Mouse (Mus musculus) midbrain, embryonic 13.5 days (tissue): ENCODE measurements around the gene Pole2. TPM values are rescaled to one million over a fixed set of nuclear protein-coding genes. Genes with fewer than 3 reads are reported as not detected.

Source experiments
- ATAC-seq: fragments of 200-750 bp; cut with Nextera tagmentation; 2 replicates; pipeline ENCODE4 v1.8.0; 2017; ENCODE audit warnings: mild to moderate bottlenecking, moderate TSS enrichment, moderate library complexity
- H3K27ac ChIP-seq: fragments of 300-500 bp; sonication (generic); 2 replicates; pipeline ENCODE4 v1.5.1; 2015; ENCODE audit warnings: inconsistent platforms, mild to moderate bottlenecking, moderate library complexity
- H3K27me3 ChIP-seq: fragments of 300-500 bp; sonication (generic); 2 replicates; pipeline ENCODE4 v1.6.1; 2015; ENCODE audit warnings: mild to moderate bottlenecking, inconsistent platforms
- H3K36me3 ChIP-seq: fragments of 300-500 bp; sonication (generic); 2 replicates; pipeline ENCODE4 v1.6.1; 2015; ENCODE audit warnings: mild to moderate bottlenecking, inconsistent platforms
- H3K4me1 ChIP-seq: fragments of 300-500 bp; sonication (generic); replicated peaks from 2 replicates; pipeline ENCODE4 v1.6.1; 2015; ENCODE audit warnings: inconsistent platforms
- H3K4me2 ChIP-seq: fragments of 300-500 bp; sonication (generic); replicated peaks from 2 replicates; pipeline ENCODE4 v1.6.1; 2015; ENCODE audit warnings: moderate library complexity, mild to moderate bottlenecking, inconsistent platforms
- H3K4me3 ChIP-seq: fragments of 300-500 bp; sonication (generic); replicated peaks from 2 replicates; pipeline ENCODE4 v1.5.1; 2015; ENCODE audit warnings: mild to moderate bottlenecking, inconsistent platforms
- H3K9ac ChIP-seq: fragments of 300-500 bp; sonication (generic); replicated peaks from 2 replicates; pipeline ENCODE4 v1.6.1; 2015; ENCODE audit warnings: mild to moderate bottlenecking, inconsistent platforms
- H3K9me3 ChIP-seq: fragments of 300-500 bp; sonication (generic); 2 replicates; pipeline ENCODE4 v1.6.1; 2016; ENCODE audit warnings: mild to moderate bottlenecking, inconsistent platforms
- WGBS: fragments of 180-500 bp; shearing (Covaris S2); methylation state at CpG from one replicate; pipeline ENCODE4 v1.1.7; 2015; 5-methylcytosine and 5-hydroxymethylcytosine counted together
- polyA plus RNA-seq: library from polyadenylated mRNA; unstranded; fragments of >200 nt; fragmentation: Nextera tagmentation; extraction: Ambion mirVana; gene quantifications from 2 replicates; pipeline ENCODE4 v1.2.1, GENCODE M21; 2015

The Pole2 gene
- polyA plus RNA-seq, result 9.6 and 10.0 TPM in 2 replicates

DNA sequence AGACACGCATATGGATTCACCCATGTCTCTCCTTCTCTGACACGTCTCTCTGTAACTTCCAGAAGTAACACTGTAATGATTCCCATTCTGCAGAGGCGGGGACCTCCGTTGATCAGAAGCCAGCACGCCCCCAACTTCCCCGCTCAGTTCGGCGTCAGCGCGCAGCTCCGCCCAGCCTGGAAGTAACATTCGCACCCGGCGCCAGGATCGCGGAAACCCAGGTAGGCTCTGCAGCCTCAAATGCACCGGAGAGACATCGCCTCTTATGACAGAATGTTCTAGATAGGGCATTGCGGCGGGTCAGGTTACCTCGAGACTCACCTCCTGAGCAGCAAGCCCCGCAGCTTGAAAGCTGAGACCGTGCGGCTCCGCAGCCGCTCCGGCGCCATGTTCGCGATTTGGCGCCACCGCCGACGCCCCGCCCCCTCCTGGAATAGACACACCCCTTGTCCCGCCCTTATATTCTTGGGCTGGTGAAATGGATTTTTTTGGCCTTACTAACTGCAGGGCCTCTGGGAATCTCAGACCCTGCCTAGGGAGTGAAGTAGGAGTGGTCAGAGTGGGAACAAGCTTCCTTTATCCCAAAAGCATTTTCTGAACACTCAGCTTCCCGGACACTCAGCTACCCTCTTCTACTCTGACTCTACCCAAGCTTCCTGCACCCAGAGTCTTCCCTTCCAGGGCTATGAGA, at the start of gene Pole2:
TSS of gene Pole2 (minus strand) at position 420 of the 691 bp plus-strand sequence.
- under 1% methylated on average over 37 of the region's 37 CpGs for WGBS
- H3K4me2 ChIP-seq, result peak within 1 kb of the TSS; percentile 60
- H3K4me1 ChIP-seq, result 0 out of 2 replicates have a peak, but pooled peaks cover 5% of the 10 kb centered on the region
- H3K27ac ChIP-seq, result 0 out of 2 replicates have a peak within 1 kb of the TSS, but pooled peaks have one; percentile 26
- peak within 1 kb of the TSS; percentile 70 for H3K4me3 ChIP-seq
- no peaks in the 10 kb centered on the region for H3K36me3 ChIP-seq
- H3K9me3 ChIP-seq, result no peaks in the 10 kb centered on the region
- peak within 1 kb of the TSS; percentile 64 for H3K9ac ChIP-seq
- peak; percentile 95 for ATAC-seq
- no peaks in the 10 kb centered on the region for H3K27me3 ChIP-seq

DNA sequence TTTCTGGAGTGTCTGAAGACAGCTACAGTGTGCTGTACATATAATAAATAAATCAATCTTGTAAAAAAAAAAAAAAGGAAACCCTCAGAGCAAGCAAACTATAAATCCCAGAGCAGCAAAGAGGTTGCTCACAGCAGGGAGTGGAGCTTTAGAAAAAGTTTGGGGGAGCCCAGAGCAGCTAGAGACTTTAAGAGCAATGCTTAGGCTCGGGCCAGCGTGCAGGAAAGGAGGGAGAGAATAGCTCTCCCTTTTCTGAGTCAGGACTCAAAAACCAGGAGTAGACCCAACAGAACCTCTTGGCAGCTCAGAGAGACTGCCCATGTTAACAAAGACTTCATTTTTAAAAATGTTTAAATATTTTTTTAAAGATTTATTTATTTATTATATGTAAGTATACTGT, 41.0 kb upstream of the Pole2 start:
- 65% methylated on average over 2 of the region's 2 CpGs for WGBS

DNA sequence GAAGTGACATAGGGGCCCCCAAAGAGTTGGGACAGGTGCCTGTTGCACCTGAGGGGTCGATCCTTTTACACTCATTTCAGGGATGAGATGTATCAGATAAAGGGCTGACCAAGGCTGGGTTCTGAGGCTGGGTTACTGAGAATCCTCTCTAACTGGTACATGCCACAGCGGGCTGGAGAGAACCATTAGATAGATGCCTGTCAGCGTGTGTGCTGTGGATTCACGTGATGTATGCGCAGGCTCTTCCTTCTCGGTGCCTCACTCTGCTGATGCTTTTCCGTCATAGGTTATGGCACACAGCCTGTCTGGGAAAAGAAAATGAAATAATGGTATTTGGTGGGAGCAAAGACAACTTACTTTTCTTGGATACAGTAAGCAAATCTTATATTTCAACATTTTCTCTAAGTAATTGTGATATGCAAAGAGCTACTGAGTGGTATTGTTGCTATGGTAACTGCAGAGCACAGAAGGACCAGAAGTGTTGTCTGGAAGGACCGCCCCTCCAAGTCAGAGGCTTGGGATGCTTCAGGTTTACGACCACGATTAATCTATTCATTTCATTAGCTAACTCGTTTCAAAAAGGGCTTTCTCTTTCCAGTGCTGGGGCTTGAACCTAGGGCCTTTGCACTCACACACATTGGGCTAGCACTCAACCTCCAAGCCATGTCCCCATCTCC, 40.1 kb upstream of the Pole2 start:
- Histone ChIP-seq H3K36me3 (no peaks in the 10 kb centered on the region), H3K9ac (no peak overlapping the region), H3K27me3 (no peaks in the 10 kb centered on the region), H3K4me2 (no peak overlapping the region), H3K4me3 (no peak overlapping the region), H3K4me1 (no peaks in the 10 kb centered on the region), H3K9me3 (no peaks in the 10 kb centered on the region), H3K27ac (no peak overlapping the region)
- 73% methylated on average over 11 of the region's 11 CpGs for WGBS
- no peak for ATAC-seq

More for the DNA sequence above, 41.0 kb upstream of the Pole2 start:
- H3K9me3 ChIP-seq, result no peaks in the 10 kb centered on the region
- H3K4me2 ChIP-seq, result no peak overlapping the region
- no peak for ATAC-seq
- no peaks in the 10 kb centered on the region for H3K4me1 ChIP-seq
- no peak overlapping the region for H3K27ac ChIP-seq
- H3K36me3 ChIP-seq, result no peaks in the 10 kb centered on the region
- H3K4me3 ChIP-seq, result no peak overlapping the region
- H3K9ac ChIP-seq, result no peak overlapping the region
- no peaks in the 10 kb centered on the region for H3K27me3 ChIP-seq

DNA sequence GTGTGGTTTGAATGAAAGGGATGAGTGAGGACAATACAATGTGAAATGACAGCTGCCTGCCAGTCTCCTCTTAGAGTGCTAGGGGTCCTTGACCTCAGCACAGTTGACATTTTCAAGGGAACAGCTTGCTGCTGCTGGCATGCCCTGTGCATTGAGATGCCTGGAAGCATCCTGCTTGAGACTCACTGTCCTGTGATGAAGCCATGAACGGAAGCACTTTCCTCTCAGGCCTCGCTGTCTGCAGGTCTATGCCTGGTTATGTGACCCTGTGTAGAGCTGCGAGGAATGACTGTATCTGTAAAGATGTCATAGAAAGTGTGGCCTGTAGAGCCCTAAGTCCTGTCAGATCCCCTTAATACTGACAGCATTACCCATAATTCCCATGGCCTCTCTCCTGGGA, 37.0 kb upstream of the Pole2 start:
- H3K36me3 ChIP-seq, result no peaks in the 10 kb centered on the region

DNA sequence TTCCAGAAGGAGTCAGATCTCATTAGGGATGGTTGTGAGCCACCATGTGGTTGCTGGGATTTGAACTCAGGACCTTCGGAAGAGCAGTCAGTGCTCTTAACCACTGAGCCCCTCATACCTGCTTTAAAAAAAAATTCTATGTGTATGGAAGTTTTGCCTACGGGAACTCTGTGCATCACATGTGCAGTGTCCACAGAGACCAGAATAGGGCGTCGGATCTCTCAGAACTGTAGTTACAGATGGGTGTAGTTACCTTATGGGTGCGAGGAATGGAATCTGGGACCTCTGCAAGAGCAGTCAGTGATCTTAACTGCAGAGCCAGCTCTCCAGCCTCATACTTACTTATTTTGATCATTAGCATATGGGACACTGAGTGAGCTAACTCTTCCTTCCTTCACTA, 34.3 kb upstream of the Pole2 start:
- WGBS, result 96% methylated on average over 5 of the region's 5 CpGs
- no peak for ATAC-seq

More for the DNA sequence above, 37.0 kb upstream of the Pole2 start:
- Histone ChIP-seq H3K4me2 (no peak overlapping the region), H3K9ac (no peak overlapping the region), H3K27me3 (no peaks in the 10 kb centered on the region), H3K4me1 (no peaks in the 10 kb centered on the region), H3K4me3 (no peak overlapping the region), H3K9me3 (no peaks in the 10 kb centered on the region), H3K27ac (no peak overlapping the region)
- 92% methylated on average over 3 of the region's 3 CpGs for WGBS
- no peak for ATAC-seq

DNA sequence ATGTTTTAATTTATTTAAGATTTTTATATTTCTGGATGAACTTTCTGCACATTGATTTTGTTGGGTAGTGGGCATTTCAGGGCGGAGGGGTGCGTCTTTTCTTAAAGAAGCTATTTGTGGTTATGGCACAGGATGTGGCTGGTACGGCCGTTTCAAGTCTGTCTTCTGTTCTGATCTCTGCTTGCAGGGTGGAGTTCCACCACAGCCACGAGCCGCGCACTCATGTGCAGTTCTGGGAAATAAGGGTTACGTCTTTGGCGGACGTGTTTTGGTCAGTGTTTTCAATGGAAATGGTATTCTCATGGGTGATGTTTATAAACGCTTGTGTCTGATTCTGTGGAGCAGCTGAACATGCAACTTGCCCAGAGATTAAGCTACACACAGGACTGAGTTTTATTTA, 29.8 kb upstream of the Pole2 start:
- ATAC-seq, result no peak
- Histone ChIP-seq H3K27ac (no peak overlapping the region), H3K9me3 (no peaks in the 10 kb centered on the region), H3K4me1 (no peaks in the 10 kb centered on the region), H3K27me3 (no peaks in the 10 kb centered on the region), H3K4me3 (no peak overlapping the region), H3K36me3 (no peaks in the 10 kb centered on the region), H3K4me2 (no peak overlapping the region), H3K9ac (no peak overlapping the region)
- 82% methylated on average over 11 of the region's 11 CpGs for WGBS

More for the DNA sequence above, 34.3 kb upstream of the Pole2 start:
- Histone ChIP-seq H3K36me3 (no peaks in the 10 kb centered on the region), H3K9ac (no peak overlapping the region), H3K27me3 (no peaks in the 10 kb centered on the region), H3K4me2 (no peak overlapping the region), H3K4me3 (no peak overlapping the region), H3K27ac (no peak overlapping the region), H3K9me3 (no peaks in the 10 kb centered on the region), H3K4me1 (no peaks in the 10 kb centered on the region)

DNA sequence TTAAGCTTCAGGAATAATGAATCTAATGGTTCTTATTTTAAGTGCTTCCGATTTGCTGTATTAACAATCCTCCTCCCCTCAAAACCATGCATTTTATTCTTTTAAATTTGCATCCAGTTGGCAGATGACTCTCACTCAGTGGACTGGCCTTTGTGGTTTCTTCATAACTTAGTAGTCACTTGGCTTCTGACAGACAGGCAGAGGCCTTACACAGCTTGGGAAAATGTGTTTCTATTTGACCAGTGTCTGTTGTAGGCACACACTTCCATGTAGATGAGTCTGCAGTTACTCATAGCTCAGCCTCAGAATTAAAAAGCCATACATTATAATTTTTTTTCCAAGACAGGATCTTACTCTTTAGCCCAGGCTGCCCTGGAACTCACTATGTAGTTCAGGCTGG, 25.8 kb upstream of the Pole2 start:
- WGBS, result 97% methylated on average over 1 of the region's 1 CpGs
- Histone ChIP-seq H3K36me3 (no peaks in the 10 kb centered on the region), H3K27me3 (no peaks in the 10 kb centered on the region), H3K27ac (no peak overlapping the region), H3K9me3 (no peaks in the 10 kb centered on the region), H3K4me2 (no peak overlapping the region), H3K4me3 (no peak overlapping the region), H3K4me1 (no peaks in the 10 kb centered on the region), H3K9ac (no peak overlapping the region)
- ATAC-seq, result no peak

DNA sequence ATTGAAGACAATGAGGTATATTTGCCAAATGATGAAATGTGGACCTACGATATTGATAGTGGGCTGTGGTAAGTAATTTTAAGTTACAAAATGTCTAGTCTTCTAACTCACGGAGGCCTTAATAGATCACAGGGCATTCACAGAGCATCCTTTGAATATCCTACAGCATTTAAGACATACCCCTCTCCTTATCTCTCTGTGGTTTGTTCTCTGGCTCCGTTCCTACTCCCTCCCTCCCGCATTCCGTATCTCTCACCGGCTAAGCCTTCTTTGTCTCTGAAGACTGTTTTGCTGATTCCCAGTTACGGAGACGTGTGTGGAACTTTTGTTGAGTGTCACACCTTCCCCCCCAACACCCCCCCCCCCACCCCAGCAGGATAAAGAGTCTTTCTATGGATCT, 22.8 kb upstream of the Pole2 start:
- no peak overlapping the region for H3K27ac ChIP-seq
- no peak overlapping the region for H3K4me2 ChIP-seq
- no peak overlapping the region for H3K9ac ChIP-seq
- H3K36me3 ChIP-seq, result no peaks in the 10 kb centered on the region
- no peak overlapping the region for H3K4me3 ChIP-seq
- WGBS, result 80% methylated on average over 8 of the region's 8 CpGs
- H3K9me3 ChIP-seq, result no peaks in the 10 kb centered on the region
- no peak for ATAC-seq
- H3K4me1 ChIP-seq, result no peaks in the 10 kb centered on the region
- no peaks in the 10 kb centered on the region for H3K27me3 ChIP-seq

DNA sequence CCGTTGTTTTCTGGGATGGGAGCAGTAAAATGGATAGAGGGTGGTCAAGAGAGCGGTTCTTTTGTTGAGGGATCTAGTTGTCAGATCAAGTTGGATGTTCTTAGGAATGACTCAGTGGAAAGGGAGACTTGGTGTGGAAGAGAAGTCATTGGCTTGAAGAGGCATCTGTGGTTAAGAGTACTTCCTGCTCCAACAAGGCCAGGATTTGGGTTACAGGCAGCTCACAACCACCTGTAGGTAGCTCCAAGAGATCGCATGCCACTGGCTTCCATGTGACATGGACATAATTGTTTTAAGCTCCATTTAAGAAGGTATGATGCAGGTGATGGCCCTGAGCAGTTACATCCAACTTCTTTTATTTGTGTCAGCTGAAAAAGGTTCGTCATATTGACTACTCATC, 21.8 kb upstream of the Pole2 start:
- H3K27me3 ChIP-seq, result no peaks in the 10 kb centered on the region
- ATAC-seq, result no peak
- H3K4me1 ChIP-seq, result no peaks in the 10 kb centered on the region
- H3K4me2 ChIP-seq, result no peak overlapping the region
- WGBS, result 93% methylated on average over 4 of the region's 4 CpGs
- no peaks in the 10 kb centered on the region for H3K9me3 ChIP-seq
- H3K27ac ChIP-seq, result no peak overlapping the region
- no peak overlapping the region for H3K4me3 ChIP-seq
- H3K36me3 ChIP-seq, result no peaks in the 10 kb centered on the region
- no peak overlapping the region for H3K9ac ChIP-seq

DNA sequence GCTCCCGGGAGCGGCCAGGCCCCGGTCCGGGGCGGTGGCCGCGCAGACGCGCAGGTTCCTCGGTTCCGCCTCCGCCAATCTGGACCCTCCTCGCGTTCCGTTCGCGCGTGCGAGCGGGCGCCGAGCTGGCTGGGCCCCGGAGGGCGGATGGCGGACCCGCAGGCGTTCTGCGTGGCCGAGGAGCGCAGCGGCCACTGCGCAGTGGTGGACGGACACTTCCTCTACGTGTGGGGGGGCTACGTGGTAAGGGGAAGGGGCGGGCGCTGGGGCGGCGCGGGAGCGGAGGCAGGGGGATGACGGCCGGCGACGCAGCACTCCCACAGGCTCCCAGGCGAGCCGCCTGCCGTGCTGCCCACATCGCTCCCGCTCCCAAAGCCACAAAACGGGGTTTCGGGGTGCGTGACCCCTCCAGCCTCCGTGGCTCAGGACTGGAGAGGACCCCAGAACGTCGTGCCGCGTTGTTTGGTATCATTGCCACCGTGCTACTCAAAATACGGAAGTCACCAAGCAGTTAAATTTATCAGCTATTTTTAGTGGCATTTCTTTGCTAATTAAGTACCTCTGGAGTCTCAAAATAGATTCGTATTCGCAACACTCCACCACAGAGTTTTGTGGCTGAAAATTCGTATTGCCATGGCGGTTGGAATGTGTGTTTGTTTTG, 13.9 kb upstream of the Pole2 start:
- Histone ChIP-seq H3K4me2 (peak overlapping the region; percentile 65), H3K9ac (peak overlapping the region; percentile 92)

DNA sequence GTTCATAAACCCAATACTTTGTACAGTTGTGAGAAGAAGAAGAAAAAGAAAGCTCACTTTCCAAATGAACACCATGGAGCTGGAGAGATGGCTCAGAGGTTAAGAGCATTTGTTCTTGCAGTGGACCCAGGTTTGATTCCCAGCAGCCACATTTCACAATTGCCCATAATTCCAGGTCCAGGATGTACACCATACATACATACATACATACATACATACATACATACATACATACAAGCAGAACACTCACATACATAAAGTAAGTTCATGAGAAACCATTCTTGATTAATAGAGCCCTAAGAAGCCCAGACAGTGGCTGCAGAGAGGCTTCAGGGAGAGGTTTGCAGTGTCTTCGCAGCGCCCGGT, 13.4 kb upstream of the Pole2 start:
- WGBS, result 3% methylated on average over 3 of the region's 3 CpGs
- Histone ChIP-seq H3K27ac (peak overlapping the region; percentile 85), H3K4me3 (peak overlapping the region; percentile 68), H3K4me1 (peaks cover 9% of the 10 kb centered on the region), H3K9me3 (no peaks in the 10 kb centered on the region), H3K9ac (peak overlapping the region; percentile 92), H3K27me3 (no peaks in the 10 kb centered on the region), H3K4me2 (peak overlapping the region; percentile 65), H3K36me3 (no peaks in the 10 kb centered on the region)
- no peak for ATAC-seq

More for the DNA sequence above, 13.9 kb upstream of the Pole2 start:
- Histone ChIP-seq H3K9me3 (no peaks in the 10 kb centered on the region), H3K4me3 (peak overlapping the region; percentile 68), H3K36me3 (no peaks in the 10 kb centered on the region), H3K27ac (peak overlapping the region; percentile 85), H3K4me1 (peaks cover 9% of the 10 kb centered on the region), H3K27me3 (no peaks in the 10 kb centered on the region)
- WGBS, result under 1% methylated on average over 63 of the region's 64 CpGs
- peak; percentile 97 for ATAC-seq

DNA sequence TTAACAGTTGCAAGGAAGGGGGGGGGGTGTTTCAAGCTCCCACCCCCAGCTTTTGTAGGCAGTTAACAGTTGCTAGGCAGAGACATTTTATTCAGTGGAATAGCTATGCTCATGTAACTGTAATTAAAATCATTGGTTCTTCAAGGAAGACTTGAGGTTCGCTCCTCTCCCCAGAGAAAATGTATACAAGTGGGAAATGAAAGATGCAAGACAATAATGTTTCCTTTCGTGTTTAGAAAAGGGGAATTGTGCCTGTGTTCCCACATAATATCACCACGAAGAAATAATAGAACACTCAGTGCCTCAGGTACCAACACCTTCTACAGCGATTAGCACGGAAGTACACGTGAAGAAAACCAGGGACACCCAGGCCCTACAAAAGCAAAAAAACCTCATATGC, 12.9 kb upstream of the Pole2 start, which contains the start of gene Klhdc1:
TSS of gene Klhdc1 (plus strand) at position 301 of the 400 bp plus-strand sequence.
- no peak for ATAC-seq
- H3K27me3 ChIP-seq, result no peaks in the 10 kb centered on the region
- peak within 1 kb of the TSS; percentile 85 for H3K27ac ChIP-seq
- H3K4me3 ChIP-seq, result peak within 1 kb of the TSS; percentile 68
- no peaks in the 10 kb centered on the region for H3K36me3 ChIP-seq
- no peaks in the 10 kb centered on the region for H3K9me3 ChIP-seq
- peak within 1 kb of the TSS; percentile 92 for H3K9ac ChIP-seq
- H3K4me2 ChIP-seq, result peak within 1 kb of the TSS; percentile 65
- H3K4me1 ChIP-seq, result peaks cover 9% of the 10 kb centered on the region
- 65% methylated on average over 6 of the region's 6 CpGs for WGBS
